Mouse (Mus musculus) neutrophil, adult 65 days (primary cell): ENCODE data around the gene Ctrl. TPM values are rescaled to one million over a fixed set of nuclear protein-coding genes. Genes with fewer than 3 reads are reported as not detected.

Source experiments
- total RNA-seq: library from RNA; stranded (reverse); gene quantifications from 2 replicates; pipeline ENCODE4 v1.2.4, GENCODE M21; 2023

Gene Ctrl
- not detected in 2 replicates for total RNA-seq

GRCm38 (mm10) chr8:105933762-105934161 lies at the start of gene Ctrl:
Gene Ctrl, minus strand, starts transcription at chr8:105933862.

GRCm38 (mm10) chr8:105979325-105979724 lies 45.7 kb upstream of the Ctrl start, which contains the start of gene Dpep3:
Gene Dpep3, minus strand, starts transcription at chr8:105979429.

GRCm38 (mm10) chr8:105965905-105966341 lies 32.3 kb upstream of the Ctrl start, which contains the start of gene Slc12a4:
Gene Slc12a4, minus strand, starts transcription at chr8:105966097.

GRCm38 (mm10) chr8:105943321-105943739 lies 9.7 kb upstream of the Ctrl start, which contains the start of gene Lcat:
Gene Lcat, minus strand, starts transcription at chr8:105943382.

GRCm38 (mm10) chr8:105938306-105938669 lies 4.6 kb upstream of the Ctrl start, which contains the start of gene Psmb10:
Gene Psmb10, minus strand, starts transcription at chr8:105938444.

GRCm38 (mm10) chr8:105900180-105900940 lies 33.3 kb downstream of the Ctrl start, which contains the start of gene Pskh1:
Gene Pskh1, plus strand, starts transcription at chr8:105900441.

GRCm38 (mm10) chr8:105893339-105893738 lies 40.3 kb downstream of the Ctrl start, which contains the start of gene Nrn1l:
Gene Nrn1l, plus strand, starts transcription at chr8:105893567.

Other genes with a start within 250 kb of the Ctrl start
- gene Carmil2, start 247.6 kb downstream of the Ctrl start, total RNA-seq = 10.1 and 11.5 TPM in 2 replicates
- 25.3 and 25.9 TPM in 2 replicates for gene Acd, start 232.8 kb downstream of the Ctrl start, total RNA-seq
- 4.4 and 5.0 TPM in 2 replicates for gene Pard6a, start 232.7 kb downstream of the Ctrl start, total RNA-seq
- gene 4933405L10Rik, start 226.2 kb downstream of the Ctrl start, total RNA-seq = not detected in 2 replicates
- gene Enkd1, start 225.7 kb downstream of the Ctrl start, total RNA-seq = 6.0 and 6.4 TPM in 2 replicates
- 0.25 and 0.60 TPM in 2 replicates for gene Gfod2, start 175.2 kb downstream of the Ctrl start, total RNA-seq
- 25.4 and 31.0 TPM in 2 replicates for gene Ranbp10, start 106.5 kb downstream of the Ctrl start, total RNA-seq
- gene Tsnaxip1, start 106.1 kb downstream of the Ctrl start, total RNA-seq = not detected in 2 replicates
- 10.3 and 15.0 TPM in 2 replicates for gene Cenpt, start 80.6 kb downstream of the Ctrl start, total RNA-seq
- gene Thap11, start 78.7 kb downstream of the Ctrl start, total RNA-seq = 29.9 and 31.8 TPM in 2 replicates
- gene Nutf2, start 73.3 kb downstream of the Ctrl start, total RNA-seq = 4.2 and 17.5 TPM in 2 replicates
- 42.1 and 49.4 TPM in 2 replicates for gene Edc4, start 53.0 kb downstream of the Ctrl start, total RNA-seq
- gene Nrn1l, start 40.3 kb downstream of the Ctrl start, total RNA-seq = not detected in 2 replicates
- gene Pskh1, start 33.4 kb downstream of the Ctrl start, total RNA-seq = 8.1 and 8.8 TPM in 2 replicates
- 64.3 and 67.4 TPM in 2 replicates for gene Psmb10, start 4.6 kb upstream of the Ctrl start, total RNA-seq
- not detected in 2 replicates for gene Lcat, start 9.5 kb upstream of the Ctrl start, total RNA-seq
- gene Slc12a4, start 32.2 kb upstream of the Ctrl start, total RNA-seq = 5.3 and 7.5 TPM in 2 replicates
- gene Dpep3, start 45.6 kb upstream of the Ctrl start, total RNA-seq = not detected in 2 replicates
- gene Dus2, start 57.5 kb upstream of the Ctrl start, total RNA-seq = 2.4 and 2.8 TPM in 2 replicates
- gene Dpep2nb, start 72.1 kb upstream of the Ctrl start, total RNA-seq = not detected in 2 replicates
- 12.2 and 15.5 TPM in 2 replicates for gene Ddx28, start 78.0 kb upstream of the Ctrl start, total RNA-seq
- gene Nfatc3, start 125.0 kb upstream of the Ctrl start, total RNA-seq = 47.1 and 48.2 TPM in 2 replicates
- gene Esrp2, start 203.1 kb upstream of the Ctrl start, total RNA-seq = not detected in 2 replicates
- gene Pla2g15, start 216.5 kb upstream of the Ctrl start, total RNA-seq = 10.0 and 11.7 TPM in 2 replicates
- 4.4 and 6.2 TPM in 2 replicates for gene Slc7a6, start 235.0 kb upstream of the Ctrl start, total RNA-seq